Mouse (Mus musculus): ENCODE data around the gene Fer1l4.

Fer1l4 gene

DNA sequence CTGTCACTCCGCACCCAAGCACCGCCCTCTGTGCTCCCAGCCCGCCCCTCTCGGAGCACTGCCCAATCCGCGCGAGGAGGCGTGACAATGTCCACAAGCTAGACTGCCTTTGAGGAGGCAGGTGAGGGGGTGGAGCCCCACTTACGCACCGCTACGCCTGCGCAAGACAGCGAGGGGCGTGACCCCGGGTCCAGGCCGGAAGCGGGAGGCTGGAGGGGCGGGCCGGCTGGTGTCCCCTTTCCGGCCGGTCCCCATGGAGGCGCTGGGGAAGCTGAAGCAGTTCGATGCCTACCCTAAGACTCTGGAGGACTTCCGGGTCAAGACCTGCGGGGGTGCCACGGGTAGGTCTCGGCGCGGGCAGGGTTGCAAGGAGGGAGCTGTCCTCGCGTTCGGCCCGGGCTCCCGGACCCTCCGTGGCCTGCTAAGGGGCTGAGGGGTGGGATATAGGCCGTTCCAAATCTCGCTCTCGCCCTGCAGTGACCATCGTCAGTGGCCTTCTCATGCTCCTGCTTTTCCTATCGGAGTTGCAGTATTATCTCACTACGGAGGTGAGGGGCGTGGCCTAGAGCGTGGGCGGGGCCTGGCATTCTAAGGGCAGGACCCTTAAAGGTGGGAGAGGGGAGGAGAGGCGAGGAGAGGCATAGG, 44.7 kb downstream of the Fer1l4 start, which contains the start of the genes 6430550D23Rik and Ergic3:
6430550D23Rik (minus strand) TSS at position 90 of the 645 bp plus-strand sequence.
Ergic3 (plus strand) TSS at position 158 of the 645 bp plus-strand sequence.
- peak; percentile 95 for DNase-seq (ENCODE audit: low read depth, low spot score)

DNA sequence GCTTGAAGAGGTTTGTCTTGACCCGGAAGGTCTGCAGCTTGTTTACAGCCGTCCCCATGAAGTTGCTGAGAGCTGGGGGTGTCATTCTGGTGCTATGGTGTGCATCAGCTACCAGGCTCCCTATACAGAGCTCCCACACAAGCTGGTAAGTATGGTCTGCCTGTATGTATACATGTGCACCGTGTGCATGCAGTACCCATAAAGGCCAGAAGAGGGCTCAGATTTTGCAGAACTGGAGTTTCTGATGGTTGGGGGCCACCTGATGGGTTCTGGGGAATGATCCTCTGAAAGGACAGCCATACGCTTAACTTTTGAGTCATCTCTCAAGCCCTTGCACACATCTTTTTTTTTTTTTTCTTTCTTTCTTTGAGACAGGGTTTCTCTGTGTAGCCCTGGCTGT, 47.4 kb downstream of the Fer1l4 start:
- no peak for DNase-seq (ENCODE audit: low read depth, low spot score)

- no peak for DNase-seq (ENCODE audit: low read depth, low spot score)
Measured at GRCm38 (mm10) chr2:155991863-155992321, 60.9 kb downstream of the Fer1l4 start.

DNA sequence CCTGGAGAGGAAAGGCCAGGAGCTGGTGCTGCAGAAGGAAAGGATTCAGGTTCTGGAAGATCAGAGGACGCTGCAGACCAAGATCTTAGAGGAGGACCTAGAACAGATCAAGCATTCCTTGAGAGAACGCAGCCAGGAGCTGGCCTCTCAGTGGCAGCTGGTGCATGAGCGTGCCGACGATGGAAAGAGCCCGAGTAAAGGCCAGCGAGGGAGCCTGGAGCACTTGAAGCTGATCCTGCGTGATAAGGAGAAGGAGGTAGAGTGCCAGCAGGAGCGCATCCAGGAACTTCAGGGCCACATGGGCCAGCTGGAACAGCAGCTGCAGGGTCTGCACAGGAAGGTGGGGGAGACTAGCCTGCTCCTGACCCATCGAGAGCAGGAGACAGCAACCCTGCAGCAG, 61.6 kb downstream of the Fer1l4 start:
- no peak for DNase-seq (ENCODE audit: low read depth, low spot score)

- peak; percentile 68 for DNase-seq (ENCODE audit: low read depth, low spot score)
Measured at GRCm38 (mm10) chr2:155989085-155989484, 63.7 kb downstream of the Fer1l4 start.

DNA sequence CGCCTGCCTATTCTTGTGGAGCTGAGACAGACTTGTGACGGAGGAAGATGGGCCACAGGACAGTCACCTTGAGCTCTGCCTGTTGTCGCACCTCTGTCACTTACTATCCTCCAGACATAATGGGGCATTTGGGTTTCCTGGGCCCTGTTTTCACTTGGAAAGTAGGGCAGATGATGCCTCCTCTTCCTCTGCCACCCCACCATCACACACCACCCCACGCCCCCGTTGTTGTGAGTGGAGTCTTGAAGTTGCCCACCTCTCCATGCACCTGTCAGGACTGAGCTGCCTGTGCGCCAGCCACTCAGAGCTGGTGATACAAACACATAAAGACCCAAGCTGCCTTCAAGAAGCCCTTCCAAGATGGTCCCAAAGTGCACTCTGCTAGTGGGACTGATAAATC, 65.6 kb downstream of the Fer1l4 start:
- no peak for DNase-seq (ENCODE audit: low read depth, low spot score)

DNA sequence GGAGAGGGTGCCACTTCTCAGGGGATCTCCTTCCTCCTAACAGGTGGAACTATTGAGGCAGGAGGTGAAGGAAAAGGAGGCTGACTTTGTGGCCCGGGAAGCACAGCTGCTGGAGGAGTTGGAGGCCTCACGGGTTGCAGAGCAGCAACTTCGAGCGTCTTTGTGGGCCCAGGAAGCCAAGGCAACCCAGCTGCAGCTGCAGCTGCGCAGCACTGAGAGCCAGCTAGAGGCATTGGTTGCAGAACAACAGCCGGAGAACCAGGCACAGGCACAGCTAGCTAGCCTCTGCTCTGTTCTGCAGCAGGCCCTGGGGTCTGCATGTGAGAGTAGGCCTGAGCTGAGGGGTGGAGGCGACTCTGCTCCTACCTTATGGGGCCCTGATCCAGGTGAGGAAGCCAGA, 67.0 kb downstream of the Fer1l4 start:
- DNase-seq (ENCODE audit: low read depth, low spot score), result no peak

DNA sequence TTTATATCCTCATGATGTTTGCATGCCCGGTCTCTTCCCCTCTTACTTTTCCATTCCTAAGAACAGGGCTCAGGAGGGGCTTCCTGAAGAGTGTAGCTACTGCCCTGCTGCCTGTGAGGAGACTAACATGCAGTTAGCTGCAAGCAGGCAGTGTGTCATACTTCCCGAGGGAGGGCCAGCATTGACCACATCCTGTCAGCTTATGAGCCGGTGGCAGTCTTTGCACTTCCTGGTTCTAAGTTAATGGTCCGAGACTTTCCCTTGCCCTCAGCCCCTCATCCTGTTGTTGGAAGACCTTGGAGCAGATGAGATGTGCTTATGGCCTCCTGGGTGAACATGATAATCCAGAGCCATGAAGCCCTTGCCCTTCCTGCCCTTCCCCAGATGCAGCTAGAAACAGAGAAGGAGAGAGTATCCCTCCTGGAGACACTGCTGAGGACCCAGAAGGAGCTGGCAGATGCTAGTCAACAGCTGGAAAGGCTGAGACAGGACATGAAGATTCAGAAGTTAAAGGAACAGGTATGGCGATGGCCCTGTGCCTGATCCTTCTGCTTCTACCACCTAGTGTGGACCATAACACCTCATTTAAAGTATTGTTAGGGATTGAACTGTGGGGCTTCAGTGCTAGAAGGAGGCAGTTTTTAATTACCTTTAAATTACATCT, 73.3 kb downstream of the Fer1l4 start:
- no peak for DNase-seq (ENCODE audit: low read depth, low spot score)

DNA sequence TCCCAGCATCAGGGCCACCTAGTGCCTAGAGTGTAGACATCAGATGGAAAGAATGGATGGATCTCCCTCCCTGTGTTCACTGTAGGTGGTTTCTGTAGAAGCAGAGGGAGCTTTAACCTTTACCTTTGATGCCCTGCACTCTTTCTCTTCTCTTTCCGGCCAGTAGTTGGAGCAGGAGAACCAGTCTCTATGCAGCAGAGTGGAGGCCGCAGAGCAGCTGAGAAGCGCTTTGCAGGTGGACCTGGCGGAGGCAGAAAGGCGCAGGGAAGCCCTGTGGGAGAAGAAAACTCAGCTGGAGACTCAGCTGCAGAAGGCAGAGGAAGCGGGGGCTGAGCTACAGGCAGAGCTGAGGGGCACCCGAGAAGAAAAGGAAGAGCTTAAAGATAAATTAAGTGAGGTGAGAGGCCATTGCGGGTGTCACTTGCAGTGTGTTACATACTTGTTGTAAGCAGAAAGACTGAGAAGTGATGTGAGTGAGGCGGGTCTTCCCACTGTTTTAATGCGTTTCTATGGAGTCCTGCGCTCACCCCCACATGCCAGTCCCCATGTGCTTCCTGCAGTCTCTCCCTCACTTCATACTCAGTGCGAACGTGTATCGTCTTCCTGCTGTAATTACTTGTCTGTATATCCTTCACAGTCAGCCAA, 78.5 kb downstream of the Fer1l4 start:
- DNase-seq (ENCODE audit: low read depth, low spot score), result no peak

GRCm38 (mm10) chr2:155973348-155973747, 79.4 kb downstream of the Fer1l4 start:
- DNase-seq (ENCODE audit: low read depth, low spot score), result no peak

Data from c-Kit-negative CD71-positive TER-119-positive erythroid progenitor cells, embryonic 14.5 days (primary cell).